Mouse (Mus musculus) mouse embryonic stem cell (cell line): ENCODE results near the gene Car6.

Source experiments
- in situ Hi-C, 2 experiments: fragments of 300-500 bp; cut with MboI; formaldehyde crosslinking; loops; 1 replicate in 1 of 2; 3 replicates in 1 of 2; pipeline ENCODE4 v1.14.3; 2019 to 2020; ENCODE audit warnings: low sequenced_read_pairs in 2 of 2, low pct_unique_long_range_greater_than_20kb in 1 of 2, mixed read lengths in 1 of 2; ENCODE audit not compliant: unreplicated experiment in 1 of 2

The Car6 gene

GRCm38 (mm10) chr4:150230460-150231407 lies 29.6 kb upstream of the Car6 start:
- in situ Hi-C loops = no loop called here

DNA sequence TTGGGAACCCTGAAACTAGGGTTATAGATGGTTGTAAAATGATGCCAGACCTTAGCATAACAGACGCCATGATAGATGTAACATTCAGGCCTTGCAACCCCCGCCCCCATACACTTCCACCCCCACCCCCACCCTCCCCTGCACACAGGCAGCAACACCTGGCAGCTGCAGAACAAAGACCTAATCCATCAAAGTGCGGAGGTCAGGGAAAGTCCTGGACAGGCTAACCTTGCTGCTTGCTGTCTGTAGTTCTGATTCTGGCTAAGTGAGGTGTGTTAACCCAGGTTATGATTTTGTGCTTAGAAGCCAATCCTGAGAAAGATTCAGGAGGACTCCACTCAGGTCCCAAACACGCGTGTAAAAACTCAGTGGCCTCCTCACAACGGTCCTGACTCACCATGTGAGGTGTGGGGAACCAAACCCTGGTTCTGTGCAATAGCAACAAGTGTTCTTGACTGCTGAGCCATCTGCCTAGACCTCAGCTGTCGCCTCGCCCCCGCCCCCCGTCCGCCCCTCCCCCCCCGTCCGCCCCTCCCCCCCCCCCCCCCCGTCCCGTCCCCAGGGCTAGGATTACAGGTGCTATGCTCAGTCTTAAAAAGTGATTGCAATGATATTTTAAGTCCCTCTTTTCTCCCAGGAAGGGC lies 28.7 kb upstream of the Car6 start:
- in situ Hi-C loops = no loop called here

DNA sequence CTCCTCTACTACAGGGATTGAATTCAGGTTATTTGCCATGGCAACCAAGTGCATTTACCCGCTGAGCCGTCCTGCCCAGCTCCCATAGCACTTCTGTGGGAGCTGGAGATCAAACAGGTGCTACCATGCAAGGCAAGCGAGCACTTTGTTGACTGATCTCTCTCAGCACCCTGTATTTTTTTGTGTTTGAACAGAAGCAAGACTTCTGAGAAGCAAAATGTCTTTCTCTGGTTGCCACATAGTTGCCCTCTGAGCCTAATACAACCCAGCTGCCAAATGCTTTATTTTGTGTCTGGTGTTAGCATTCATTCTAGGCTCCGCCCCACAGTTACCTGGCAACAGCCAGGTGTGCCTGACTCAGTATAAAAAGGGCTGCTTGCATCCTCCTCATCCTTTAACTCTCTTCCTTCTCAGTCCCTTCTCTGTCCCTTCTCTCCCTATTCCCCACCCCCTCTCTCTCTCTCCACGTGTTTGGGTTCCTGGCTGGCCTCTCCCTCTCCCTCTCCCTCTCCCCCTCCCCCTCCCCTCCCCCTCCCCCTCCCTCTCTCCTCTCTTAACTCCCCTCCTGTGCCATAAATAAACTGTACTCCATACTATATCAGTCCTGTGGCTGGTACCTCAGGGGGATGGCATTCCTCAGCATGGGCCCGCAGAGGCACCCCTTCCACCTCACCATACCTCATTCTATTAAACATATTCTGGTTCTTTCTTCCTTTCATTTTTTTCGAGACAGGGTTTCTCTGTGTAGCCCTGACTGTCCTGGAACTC lies 27.6 kb upstream of the Car6 start:
- in situ Hi-C loops = no loop called here

GRCm38 (mm10) chr4:150226818-150227688 lies 25.9 kb upstream of the Car6 start:
- in situ Hi-C loops = no loop called here

- in situ Hi-C loops = no loop called here
These were observed 24.6 kb upstream of the Car6 start for GRCm38 (mm10) chr4:150225700-150226099.

- in situ Hi-C loops = no loop called here
These were observed 22.7 kb upstream of the Car6 start for GRCm38 (mm10) chr4:150223830-150224229.

- in situ Hi-C loops = no loop called here
These were observed 20.0 kb upstream of the Car6 start for GRCm38 (mm10) chr4:150221017-150221640.

GRCm38 (mm10) chr4:150220584-150220983 lies 19.5 kb upstream of the Car6 start:
- in situ Hi-C loops = no loop called here

GRCm38 (mm10) chr4:150219501-150220292 lies 18.6 kb upstream of the Car6 start:
- in situ Hi-C loops = no loop called here

- in situ Hi-C loops = no loop called here
These were observed 16.8 kb upstream of the Car6 start for GRCm38 (mm10) chr4:150217935-150218334.

GRCm38 (mm10) chr4:150217042-150217554 lies 16.0 kb upstream of the Car6 start:
- in situ Hi-C loops = no loop called here

GRCm38 (mm10) chr4:150216423-150216822 lies 15.3 kb upstream of the Car6 start:
- in situ Hi-C loops = no loop called here

- in situ Hi-C loops = no loop called here
These were observed 12.8 kb upstream of the Car6 start for GRCm38 (mm10) chr4:150213910-150214309.

GRCm38 (mm10) chr4:150212553-150212971 lies 11.4 kb upstream of the Car6 start:
- in situ Hi-C loops = no loop called here

DNA sequence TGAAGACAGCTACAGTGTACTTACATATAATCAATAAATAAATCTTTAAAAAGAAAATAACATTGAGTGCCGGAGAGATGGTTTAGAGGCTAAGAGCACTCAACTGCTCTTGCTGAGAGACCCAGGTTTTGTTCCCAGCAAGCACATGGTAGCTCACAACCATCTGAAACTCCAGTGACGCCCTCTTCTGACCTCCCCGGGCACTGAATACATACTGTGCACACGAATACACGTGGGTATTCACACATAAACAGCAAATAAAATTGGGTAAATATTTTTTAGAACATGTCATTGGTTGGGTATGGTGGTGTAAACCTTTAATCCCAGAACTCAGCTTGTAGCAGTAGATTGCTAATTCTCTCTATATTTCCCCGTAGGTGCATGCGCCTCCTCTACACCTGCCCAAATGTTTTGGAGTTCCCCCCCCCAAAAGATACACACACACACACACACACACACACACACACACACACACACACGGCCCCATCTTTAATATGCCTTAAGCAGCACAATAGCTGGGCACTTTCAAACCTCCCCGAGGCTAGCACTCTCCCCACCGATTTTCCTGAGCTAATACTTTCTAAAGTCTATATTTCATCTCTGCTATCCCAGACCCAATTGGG lies 10.9 kb upstream of the Car6 start:
- in situ Hi-C loops = no loop called here

- in situ Hi-C loops = no loop called here
These were observed 9.2 kb upstream of the Car6 start for GRCm38 (mm10) chr4:150210306-150210705.
